Mouse (Mus musculus) CD4-positive, CD25-positive, alpha-beta regulatory T cell (primary cell): ENCODE measurements around the gene Vmn1r114. TPM values are rescaled to one million over a fixed set of nuclear protein-coding genes. Genes with fewer than 3 reads are reported as not detected.

Experiments used
- polyA plus RNA-seq: library from polyadenylated mRNA; unstranded; fragments of 100-300 nt; shearing (Covaris generic); gene quantifications from one replicate; pipeline ENCODE4 v1.2.1, GENCODE M21; 2017

Gene Vmn1r114
- not detected for polyA plus RNA-seq

DNA sequence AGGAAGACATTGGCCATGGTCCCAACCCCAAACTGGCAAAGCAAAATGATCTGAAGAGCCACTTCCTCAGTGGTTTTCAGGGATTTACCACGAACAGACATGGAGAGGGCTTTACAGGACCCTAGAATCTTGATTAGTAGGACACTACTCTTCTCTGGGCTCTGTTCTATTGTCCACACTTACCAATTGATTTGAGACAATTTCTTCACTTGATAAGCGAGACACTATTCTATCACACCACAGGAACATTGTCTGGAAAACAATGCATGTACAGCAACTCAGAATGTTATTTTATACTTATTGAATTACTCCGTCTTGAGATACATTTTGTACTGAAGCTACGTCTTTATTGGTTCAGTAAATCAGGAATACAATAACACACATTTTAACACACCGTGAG lies at the start of gene Vmn1r114:
Gene Vmn1r114, minus strand, starts transcription at position 101 of the 400 bp plus-strand sequence.

DNA sequence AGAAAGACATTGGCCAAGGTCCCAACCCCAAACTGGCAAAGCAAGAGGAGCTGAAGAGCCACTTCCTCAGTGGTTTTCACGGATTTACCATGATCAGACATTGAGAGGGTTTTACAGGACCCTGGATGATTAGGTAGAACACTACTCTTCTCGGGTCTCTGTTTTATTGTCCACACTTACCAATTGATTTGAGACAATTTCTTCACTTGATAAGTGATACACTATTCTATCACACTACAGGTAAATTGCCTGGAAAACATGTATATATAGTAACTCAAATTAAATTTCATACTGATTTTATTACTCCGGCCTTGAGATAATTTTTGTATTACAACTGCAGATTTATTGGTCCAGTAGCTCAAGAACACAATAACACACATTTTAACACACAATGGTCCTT lies 32.9 kb upstream of the Vmn1r114 start, which contains the start of gene Vmn1r115:
Gene Vmn1r115, minus strand, starts transcription at position 101 of the 400 bp plus-strand sequence.

DNA sequence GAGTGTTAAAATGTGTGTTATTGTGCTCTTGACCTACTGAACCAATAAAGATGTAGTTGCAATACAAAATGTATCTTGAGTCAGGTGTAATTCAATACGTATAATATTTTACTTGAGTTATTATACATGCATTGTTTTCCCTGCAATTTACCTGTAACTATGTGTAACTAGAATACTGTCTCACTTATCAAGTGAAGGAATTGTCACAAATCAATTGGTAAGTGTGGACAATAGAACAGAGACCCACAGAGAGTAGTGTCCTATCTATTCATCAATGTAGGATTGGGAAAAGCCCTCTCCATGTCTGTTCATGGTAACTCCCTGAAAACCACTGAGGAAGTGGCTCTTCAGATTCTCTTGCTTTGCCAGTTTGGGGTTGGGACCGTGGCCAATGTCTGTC lies 25.0 kb downstream of the Vmn1r114 start, which contains the start of gene Vmn1r113:
Gene Vmn1r113, plus strand, starts transcription at position 301 of the 400 bp plus-strand sequence.

DNA sequence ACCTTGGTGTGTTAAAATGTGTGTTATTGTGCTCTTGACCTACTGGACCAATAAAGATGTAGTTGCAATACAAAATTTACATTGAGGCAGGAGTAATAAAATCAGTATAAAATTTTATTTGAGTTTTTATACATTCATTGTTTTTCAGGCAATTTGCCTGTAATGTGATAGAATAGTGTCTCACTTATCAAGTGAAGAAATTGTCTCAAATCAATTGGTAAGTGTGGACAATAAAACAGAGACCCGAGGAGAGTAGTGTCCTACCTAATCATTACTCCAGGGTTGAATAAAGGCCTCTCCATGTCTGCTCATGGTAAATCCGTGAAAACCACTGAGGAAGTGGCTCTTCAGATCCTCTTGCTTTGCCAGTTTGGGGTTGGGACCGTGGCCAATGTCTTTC lies 41.1 kb downstream of the Vmn1r114 start, which contains the start of gene Vmn1r112:
Gene Vmn1r112, plus strand, starts transcription at position 301 of the 400 bp plus-strand sequence.

Other genes with a start within 250 kb of the Vmn1r114 start
- gene Gm4141, start 235.9 kb downstream of the Vmn1r114 start, polyA plus RNA-seq = not detected
- gene Gm4513, start 213.2 kb downstream of the Vmn1r114 start, polyA plus RNA-seq = not detected
- not detected for gene Vmn1r107, start 143.3 kb downstream of the Vmn1r114 start, polyA plus RNA-seq
- not detected for gene Vmn1r111, start 109.0 kb downstream of the Vmn1r114 start, polyA plus RNA-seq
- not detected for gene Gm10668, start 81.6 kb downstream of the Vmn1r114 start, polyA plus RNA-seq
- not detected for gene Vmn1r112, start 41.0 kb downstream of the Vmn1r114 start, polyA plus RNA-seq
- gene Vmn1r113, start 24.9 kb downstream of the Vmn1r114 start, polyA plus RNA-seq = not detected
- gene Vmn1r115, start 32.8 kb upstream of the Vmn1r114 start, polyA plus RNA-seq = not detected
- gene Vmn1r116, start 60.1 kb upstream of the Vmn1r114 start, polyA plus RNA-seq = not detected
- gene Vmn1r117, start 71.9 kb upstream of the Vmn1r114 start, polyA plus RNA-seq = not detected
- not detected for gene Vmn1r118, start 100.2 kb upstream of the Vmn1r114 start, polyA plus RNA-seq
- not detected for gene Vmn1r119, start 200.3 kb upstream of the Vmn1r114 start, polyA plus RNA-seq
- not detected for gene Vmn1r120, start 241.6 kb upstream of the Vmn1r114 start, polyA plus RNA-seq